Mouse (Mus musculus) ES-E14 (cell line): ENCODE results near the gene Znrf4.

Experiments
- HCFC1 ChIP-seq: IDR thresholded peaks from 2 replicates; pipeline ENCODE4 v1.6.1; 2012; ENCODE audit warnings: low read length, inconsistent platforms, borderline replicate concordance; ENCODE audit not compliant: insufficient read depth
- MAFK ChIP-seq: IDR thresholded peaks from 2 replicates; pipeline ENCODE4 v1.6.1; 2014; ENCODE audit warnings: mild to moderate bottlenecking, low read depth, low read length, inconsistent platforms; ENCODE audit not compliant: insufficient read depth
- ZC3H11A ChIP-seq: IDR thresholded peaks from 2 replicates; pipeline ENCODE4 v1.6.1; 2012; ENCODE audit warnings: low read depth, mild to moderate bottlenecking, inconsistent platforms, low read length, borderline replicate concordance
- ZNF384 ChIP-seq: IDR thresholded peaks from 2 replicates; pipeline ENCODE4 v1.6.1; 2012; ENCODE audit warnings: low read depth, low read length, inconsistent platforms

DNA sequence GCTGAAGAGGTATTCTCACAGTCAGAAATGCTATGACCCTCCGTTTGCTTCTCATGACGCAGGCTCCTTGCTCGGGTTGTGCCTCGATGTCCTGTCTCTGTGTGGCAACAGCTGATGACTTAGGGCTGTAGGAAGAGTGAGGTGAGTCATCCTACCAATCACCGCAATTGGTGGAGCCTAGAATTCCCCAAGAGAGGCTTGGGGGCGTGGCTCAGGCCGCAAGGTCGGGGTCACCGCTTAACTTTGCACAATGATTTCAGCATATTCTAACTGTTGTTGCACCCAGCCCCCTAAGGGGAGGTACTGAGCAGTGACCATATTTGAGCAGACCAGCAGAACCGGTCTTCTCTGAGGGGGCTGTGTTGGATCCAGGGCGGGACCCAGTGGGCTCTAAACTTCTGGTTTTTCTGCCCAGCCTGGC, 34.0 kb downstream of the Znrf4 start:
- TF ChIP-seq ZC3H11A (no peak), HCFC1 (no peak), MAFK (no peak), ZNF384 (no peak)
